Mouse (Mus musculus) embryonic facial prominence, embryonic 12.5 days (tissue): ENCODE results near the gene Hpdl. TPM values are rescaled to one million over a fixed set of nuclear protein-coding genes. Genes with fewer than 3 reads are reported as not detected.

Source experiments
- ATAC-seq: fragments of 200-750 bp; cut with Nextera tagmentation; 2 replicates; pipeline ENCODE4 v1.8.0; 2017; ENCODE audit not compliant: insufficient number of reproducible peaks, insufficient read depth, low FRiP score, low TSS enrichment
- H3K27ac ChIP-seq: fragments of 300-500 bp; sonication (generic); 2 replicates; pipeline ENCODE4 v1.5.1; 2016; ENCODE audit warnings: mild to moderate bottlenecking
- H3K27me3 ChIP-seq: fragments of 300-500 bp; sonication (generic); 2 replicates; pipeline ENCODE4 v1.6.1; 2016; ENCODE audit warnings: mild to moderate bottlenecking, moderate library complexity
- H3K36me3 ChIP-seq: fragments of 300-500 bp; sonication (generic); 2 replicates; pipeline ENCODE4 v1.6.1; 2016; ENCODE audit warnings: mild to moderate bottlenecking
- H3K4me1 ChIP-seq: fragments of 300-500 bp; sonication (generic); 2 replicates; pipeline ENCODE4 v1.6.1; 2016
- H3K4me2 ChIP-seq: fragments of 300-500 bp; sonication (generic); replicated peaks from 2 replicates; pipeline ENCODE4 v1.6.1; 2016; ENCODE audit warnings: mild to moderate bottlenecking, moderate library complexity
- H3K4me3 ChIP-seq: fragments of 300-500 bp; sonication (generic); 2 replicates; pipeline ENCODE4 v1.5.1; 2016; ENCODE audit warnings: mild to moderate bottlenecking
- H3K9ac ChIP-seq: fragments of 300-500 bp; sonication (generic); 2 replicates; pipeline ENCODE4 v1.6.1; 2016; ENCODE audit warnings: mild to moderate bottlenecking, moderate library complexity
- H3K9me3 ChIP-seq: fragments of 300-500 bp; sonication (generic); 2 replicates; pipeline ENCODE4 v1.6.1; 2016; ENCODE audit warnings: mild to moderate bottlenecking, moderate library complexity
- WGBS: fragments of 180-500 bp; shearing (Covaris S2); methylation state at CpG from one replicate; pipeline ENCODE4 v1.1.7; 2016; 5-methylcytosine and 5-hydroxymethylcytosine counted together
- polyA plus RNA-seq: library from polyadenylated mRNA; unstranded; fragments of >200 nt; fragmentation: Nextera tagmentation; extraction: Ambion mirVana; gene quantifications from 2 replicates; pipeline ENCODE4 v1.2.1, GENCODE M21; 2016

Gene Hpdl
- polyA plus RNA-seq, 1 experiment from 2014 or later: 1.5 TPM

GRCm38 (mm10) chr4:116827819-116828218 is 6.3 kb upstream of the Hpdl start:
- H3K9me3 ChIP-seq: no peaks in the 10 kb centered on the region

GRCm38 (mm10) chr4:116824541-116825004 is 3.1 kb upstream of the Hpdl start:
- Histone ChIP-seq H3K36me3 (no peaks in the 10 kb centered on the region), H3K9me3 (no peaks in the 10 kb centered on the region), H3K27ac (peak overlapping the region; percentile 69), H3K4me2 (peak overlapping the region; percentile 67), H3K4me1 (peaks cover 13% of the 10 kb centered on the region), H3K4me3 (peak overlapping the region; percentile 49), H3K9ac (peak overlapping the region; percentile 65), H3K27me3 (peaks cover 19% of the 10 kb centered on the region)
- 2% methylated on average over 29 of the region's 29 CpGs for WGBS
- ATAC-seq: no peak

More at GRCm38 (mm10) chr4:116827819-116828218, 6.3 kb upstream of the Hpdl start:
- peaks cover 6% of the 10 kb centered on the region for H3K4me1 ChIP-seq
- no peak overlapping the region for H3K4me3 ChIP-seq
- H3K9ac ChIP-seq: no peak overlapping the region
- H3K27me3 ChIP-seq: no peaks in the 10 kb centered on the region
- H3K4me2 ChIP-seq: no peak overlapping the region
- no peak for ATAC-seq
- no peaks in the 10 kb centered on the region for H3K36me3 ChIP-seq
- H3K27ac ChIP-seq: no peak overlapping the region
- 1% methylated on average over 4 of the region's 4 CpGs for WGBS

GRCm38 (mm10) chr4:116820902-116821693 is 409 bp downstream of the Hpdl start:
- no peak overlapping the region for H3K27ac ChIP-seq
- WGBS: under 1% methylated on average over 51 of the region's 51 CpGs

GRCm38 (mm10) chr4:116819968-116820901 is 1.3 kb downstream of the Hpdl start:
- no peak for ATAC-seq
- 16% methylated on average over 32 of the region's 32 CpGs for WGBS

More at GRCm38 (mm10) chr4:116820902-116821693, 409 bp downstream of the Hpdl start:
- Histone ChIP-seq H3K36me3 (peaks cover 24% of the 10 kb centered on the region), H3K9me3 (no peaks in the 10 kb centered on the region), H3K9ac (peak overlapping the region; percentile 40), H3K4me2 (peak overlapping the region; percentile 95), H3K4me1 (peaks cover 13% of the 10 kb centered on the region), H3K27me3 (peaks cover 22% of the 10 kb centered on the region), H3K4me3 (peak overlapping the region; percentile 51)
- ATAC-seq: peak; percentile 62

GRCm38 (mm10) chr4:116817486-116817885 is 4.0 kb downstream of the Hpdl start:
- no peak for ATAC-seq
- Histone ChIP-seq H3K27me3 (peaks cover 22% of the 10 kb centered on the region), H3K9me3 (no peaks in the 10 kb centered on the region), H3K4me2 (no peak overlapping the region), H3K27ac (no peak overlapping the region), H3K9ac (no peak overlapping the region), H3K4me3 (no peak overlapping the region), H3K4me1 (peaks cover 8% of the 10 kb centered on the region), H3K36me3 (peaks cover 28% of the 10 kb centered on the region)
- WGBS: 88% methylated on average over 6 of the region's 6 CpGs

More at GRCm38 (mm10) chr4:116819968-116820901, 1.3 kb downstream of the Hpdl start:
- H3K4me1 ChIP-seq: peaks cover 10% of the 10 kb centered on the region
- H3K9me3 ChIP-seq: no peaks in the 10 kb centered on the region
- H3K9ac ChIP-seq: peak overlapping the region; percentile 40
- peaks cover 24% of the 10 kb centered on the region for H3K36me3 ChIP-seq
- no peak overlapping the region for H3K27ac ChIP-seq
- peak overlapping the region; percentile 95 for H3K4me2 ChIP-seq
- peak overlapping the region; percentile 51 for H3K4me3 ChIP-seq
- H3K27me3 ChIP-seq: peaks cover 22% of the 10 kb centered on the region

GRCm38 (mm10) chr4:116815276-116815675 is 6.2 kb downstream of the Hpdl start:
- Histone ChIP-seq H3K4me1 (no peaks in the 10 kb centered on the region), H3K9me3 (no peaks in the 10 kb centered on the region), H3K27ac (no peak overlapping the region), H3K9ac (no peak overlapping the region), H3K36me3 (peaks cover 28% of the 10 kb centered on the region), H3K4me3 (no peak overlapping the region), H3K27me3 (peaks cover 9% of the 10 kb centered on the region), H3K4me2 (no peak overlapping the region)
- WGBS: 91% methylated on average over 5 of the region's 5 CpGs
- ATAC-seq: no peak

- no peaks in the 10 kb centered on the region for H3K9me3 ChIP-seq
- WGBS: 87% methylated on average over 3 of the region's 3 CpGs
- peaks cover 8% of the 10 kb centered on the region for H3K4me1 ChIP-seq
- H3K27ac ChIP-seq: no peak overlapping the region
- H3K36me3 ChIP-seq: peaks cover 4% of the 10 kb centered on the region; the same call in 1 of the 2 replicates
- H3K4me2 ChIP-seq: no peak overlapping the region
- ATAC-seq: no peak
- no peak overlapping the region for H3K9ac ChIP-seq
- no peak overlapping the region for H3K4me3 ChIP-seq
- no peaks in the 10 kb centered on the region for H3K27me3 ChIP-seq
These were observed 10.5 kb downstream of the Hpdl start for GRCm38 (mm10) chr4:116811012-116811411.

GRCm38 (mm10) chr4:116807197-116808129 is 14.0 kb downstream of the Hpdl start, which contains the start of the genes Toe1 and Mutyh:
Gene Toe1, minus strand, starts transcription at chr4:116807640.
Gene Mutyh, plus strand, starts transcription at chr4:116807723.
- WGBS: under 1% methylated on average over 58 of the region's 58 CpGs
- H3K4me3 ChIP-seq: peak within 1 kb of the TSS; percentile 68
- peak; percentile 97 for ATAC-seq
- no peaks in the 10 kb centered on the region for H3K9me3 ChIP-seq
- H3K27ac ChIP-seq: peak within 1 kb of the TSS; percentile 82
- peaks cover 33% of the 10 kb centered on the region for H3K36me3 ChIP-seq
- H3K27me3 ChIP-seq: no peaks in the 10 kb centered on the region
- H3K4me1 ChIP-seq: peaks cover 9% of the 10 kb centered on the region
- peak within 1 kb of the TSS; percentile 68 for H3K9ac ChIP-seq
- H3K4me2 ChIP-seq: peak within 1 kb of the TSS; percentile 66

- no peak overlapping the region for H3K9ac ChIP-seq
- ATAC-seq: no peak
- peaks cover 32% of the 10 kb centered on the region for H3K36me3 ChIP-seq
- 36% methylated on average over 5 of the region's 5 CpGs for WGBS
- no peak overlapping the region for H3K4me3 ChIP-seq
- no peak overlapping the region for H3K4me2 ChIP-seq
- H3K27me3 ChIP-seq: no peaks in the 10 kb centered on the region
- H3K27ac ChIP-seq: no peak overlapping the region
- H3K9me3 ChIP-seq: no peaks in the 10 kb centered on the region
- no peaks in the 10 kb centered on the region for H3K4me1 ChIP-seq
These were observed 21.6 kb downstream of the Hpdl start for GRCm38 (mm10) chr4:116799901-116800300.

- Histone ChIP-seq H3K36me3 (0 out of 2 replicates have a peak, but pooled peaks cover under 1% of the 10 kb centered on the region), H3K4me2 (no peak overlapping the region), H3K27me3 (no peaks in the 10 kb centered on the region), H3K9ac (no peak overlapping the region), H3K9me3 (no peaks in the 10 kb centered on the region), H3K4me3 (no peak overlapping the region), H3K4me1 (no peaks in the 10 kb centered on the region), H3K27ac (no peak overlapping the region)
- 78% methylated on average over 1 of the region's 1 CpGs for WGBS
- ATAC-seq: no peak
These were observed 24.9 kb downstream of the Hpdl start for GRCm38 (mm10) chr4:116796442-116797110.
